Mouse (Mus musculus): Measurements from ENCODE around the gene Gm17387.

GRCm38 (mm10) chr7:141026097-141026739, 2.7 kb upstream of the Gm17387 start:
- TF ChIP-seq CTCF (IDR thresholded peaks at IDR 0.05), result no peak
- TF ChIP-seq EP300 (IDR thresholded peaks at IDR 0.05), result peak; percentile 88
